Mouse (Mus musculus) layer of hippocampus, postnatal 14 days (tissue): ENCODE data around the gene Sdcbp2. TPM values are rescaled to one million over a fixed set of nuclear protein-coding genes. Genes with fewer than 3 reads are reported as not detected.

Source experiments
- DNase-seq, 2 experiments: peaks; one replicate each; pipeline ENCODE4 v3.0.0; 2021 to 2022; ENCODE audit warnings: low spot score in 2 of 2, mixed read lengths in 1 of 2
- long read RNA-seq, 2 experiments: library from polyadenylated mRNA; stranded (forward); transcript quantifications; one replicate each; pipeline ENCODE4 v2.0.0; 2021
- total RNA-seq, 2 experiments: library from RNA; stranded (reverse); gene quantifications; 2 replicates each; pipeline ENCODE4 v1.2.3; 2021

The Sdcbp2 gene
- total RNA-seq: 1 to 10 TPM in 1 of 2 experiments, under 1 TPM in 1; 0.81 to 1.9 TPM
- long read RNA-seq, experiment 1: 0 reads
- long read RNA-seq, experiment 2, partial matches to known transcripts: 1 of 3 reads
- long read RNA-seq, experiment 2, other reads (novel, unspliced or antisense): 1 of 3 reads

GRCm38 (mm10) chr2:151571873-151572700, at the start of gene Sdcbp2:
Sdcbp2 (plus strand) TSS chr2:151572622.
- no peak for DNase-seq

DNA sequence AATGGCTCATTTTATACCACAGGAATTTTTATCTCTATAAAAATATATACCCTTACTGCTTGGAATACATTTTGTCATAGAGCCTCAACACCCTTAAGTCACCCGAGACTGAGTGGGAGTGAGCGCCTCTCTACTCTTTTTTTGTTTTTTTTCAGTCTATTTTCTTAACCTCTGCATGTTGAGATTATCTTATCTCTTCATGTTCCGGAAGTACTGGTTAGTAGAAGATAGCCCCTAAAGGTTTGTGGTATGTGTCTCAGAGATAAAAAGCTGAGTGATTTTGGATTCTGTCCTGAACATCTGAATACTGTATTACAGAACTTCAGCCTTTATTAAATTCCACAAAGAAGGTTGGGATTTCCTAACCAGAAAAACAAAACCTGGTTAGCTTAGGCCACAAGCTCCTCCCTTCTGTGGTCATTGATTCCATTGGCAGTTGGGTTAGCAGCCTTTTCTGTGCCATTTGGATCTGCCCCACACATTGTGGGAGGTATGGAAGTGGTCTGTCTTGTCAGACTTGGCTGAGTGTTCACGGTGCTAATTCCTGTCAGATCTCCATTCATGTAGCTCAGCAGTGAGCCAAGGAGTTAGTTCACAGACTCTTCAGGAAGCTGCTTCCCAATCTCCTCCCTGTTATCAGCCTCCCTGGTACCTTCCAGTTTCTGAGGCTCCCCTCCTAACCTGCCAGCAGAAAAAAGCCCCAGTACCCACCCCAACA, 47.9 kb upstream of the Sdcbp2 start:
- no peak for DNase-seq

- DNase-seq: no peak
These were observed 46.9 kb upstream of the Sdcbp2 start for GRCm38 (mm10) chr2:151525520-151525919.

DNA sequence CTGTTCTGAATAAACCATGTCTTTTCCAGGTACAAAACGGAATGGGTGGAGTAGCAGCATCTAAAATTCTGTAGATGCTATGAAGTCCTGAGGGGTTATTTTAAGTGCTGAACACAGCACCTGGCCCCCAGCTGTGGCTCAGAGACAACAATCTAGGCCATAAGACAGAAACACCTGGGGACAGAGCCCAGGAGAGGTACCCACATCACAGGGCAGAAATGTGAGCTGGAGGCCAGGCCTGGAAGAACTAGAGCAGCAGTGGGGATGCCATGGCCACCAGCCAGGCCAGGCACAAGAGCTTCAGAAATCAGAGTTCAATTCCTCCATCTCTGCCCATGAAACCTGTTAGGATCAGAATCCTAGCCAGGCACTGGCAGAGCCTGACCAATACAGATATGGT, 44.4 kb upstream of the Sdcbp2 start:
- DNase-seq: no peak

DNA sequence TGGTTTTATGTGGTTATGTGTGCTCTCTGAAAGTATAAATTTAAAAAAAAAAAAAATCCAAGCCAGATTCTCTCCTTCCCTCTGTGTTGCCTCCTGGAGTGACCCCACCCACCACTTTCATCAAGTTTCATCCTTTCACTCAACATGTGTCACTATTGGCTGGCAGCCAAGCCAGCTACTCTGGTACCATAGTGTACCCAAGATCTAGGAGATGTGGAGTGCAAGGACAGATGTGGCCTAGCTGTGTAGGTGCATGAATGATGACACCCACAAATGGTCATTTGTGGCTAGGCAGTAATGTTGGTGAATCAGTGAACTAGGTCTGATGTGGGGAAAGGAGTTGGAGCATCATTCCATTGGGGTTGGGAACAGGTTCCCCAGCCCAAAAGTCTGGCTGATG, 43.3 kb upstream of the Sdcbp2 start:
- DNase-seq: no peak

DNA sequence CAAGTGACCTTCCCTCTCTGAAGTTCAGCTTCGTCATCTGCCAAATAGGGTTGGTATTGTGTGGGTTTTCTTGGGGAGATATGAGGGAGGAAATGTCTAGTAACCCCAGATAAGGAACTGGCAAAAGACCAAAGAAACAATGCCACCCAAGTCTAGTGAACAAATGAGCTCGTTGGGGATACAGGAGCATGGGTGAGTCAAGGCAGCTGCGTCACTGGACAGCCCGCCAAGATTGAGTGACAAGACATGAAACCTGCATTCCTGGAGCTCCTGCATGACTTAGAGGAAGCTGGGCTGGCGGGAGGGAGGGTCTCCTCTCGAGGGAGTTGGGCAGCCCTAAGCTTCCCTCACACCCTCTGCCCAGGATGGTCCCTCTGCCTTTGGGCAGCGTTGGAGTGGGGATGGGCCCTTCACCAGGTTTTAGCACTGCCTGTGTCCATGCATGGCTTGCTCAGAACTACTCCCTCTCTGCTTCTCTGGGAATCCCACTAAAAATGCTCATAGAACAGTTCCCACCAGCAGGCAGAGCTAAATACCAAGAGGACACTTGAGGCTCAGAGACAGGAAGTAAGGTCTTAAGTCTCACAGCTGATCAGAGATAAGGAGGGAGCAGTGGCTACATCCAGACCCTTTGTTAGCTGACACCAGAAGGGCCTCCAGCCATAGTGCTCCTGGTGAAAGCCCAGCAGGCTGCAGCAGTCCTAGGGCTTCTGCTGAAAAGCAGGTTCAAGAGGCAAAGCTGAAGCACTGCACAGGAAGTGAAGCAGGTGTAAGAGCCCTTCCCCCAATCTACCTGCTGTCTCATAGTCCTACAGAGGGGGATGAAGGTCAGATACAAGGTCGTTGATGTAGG, 41.8 kb upstream of the Sdcbp2 start:
- no peak for DNase-seq

- DNase-seq: no peak
These were observed 38.8 kb upstream of the Sdcbp2 start for GRCm38 (mm10) chr2:151533632-151534031.

- DNase-seq: no peak
These were observed 36.3 kb upstream of the Sdcbp2 start for GRCm38 (mm10) chr2:151535961-151536617.

DNA sequence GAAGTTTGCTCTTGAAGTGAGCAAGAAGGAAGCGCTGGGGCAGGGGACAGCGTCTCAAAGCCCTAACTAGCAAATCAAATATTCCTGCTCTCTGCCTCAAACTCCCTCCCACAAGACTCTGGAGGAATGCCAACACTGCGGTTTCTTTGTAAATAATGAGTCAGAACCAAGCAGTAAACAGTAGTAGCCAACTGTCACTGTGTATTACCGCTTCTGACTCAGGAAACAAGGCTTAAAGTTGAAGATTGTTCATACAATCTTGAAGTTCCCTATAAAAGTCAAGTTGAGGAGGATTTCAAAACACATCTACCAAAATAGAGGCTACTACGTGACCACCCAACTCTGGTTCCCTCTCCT, 35.8 kb upstream of the Sdcbp2 start:
- DNase-seq: peak in 1 of 2 experiments; percentile 47

GRCm38 (mm10) chr2:151538646-151539045, 33.8 kb upstream of the Sdcbp2 start:
- no peak for DNase-seq

DNA sequence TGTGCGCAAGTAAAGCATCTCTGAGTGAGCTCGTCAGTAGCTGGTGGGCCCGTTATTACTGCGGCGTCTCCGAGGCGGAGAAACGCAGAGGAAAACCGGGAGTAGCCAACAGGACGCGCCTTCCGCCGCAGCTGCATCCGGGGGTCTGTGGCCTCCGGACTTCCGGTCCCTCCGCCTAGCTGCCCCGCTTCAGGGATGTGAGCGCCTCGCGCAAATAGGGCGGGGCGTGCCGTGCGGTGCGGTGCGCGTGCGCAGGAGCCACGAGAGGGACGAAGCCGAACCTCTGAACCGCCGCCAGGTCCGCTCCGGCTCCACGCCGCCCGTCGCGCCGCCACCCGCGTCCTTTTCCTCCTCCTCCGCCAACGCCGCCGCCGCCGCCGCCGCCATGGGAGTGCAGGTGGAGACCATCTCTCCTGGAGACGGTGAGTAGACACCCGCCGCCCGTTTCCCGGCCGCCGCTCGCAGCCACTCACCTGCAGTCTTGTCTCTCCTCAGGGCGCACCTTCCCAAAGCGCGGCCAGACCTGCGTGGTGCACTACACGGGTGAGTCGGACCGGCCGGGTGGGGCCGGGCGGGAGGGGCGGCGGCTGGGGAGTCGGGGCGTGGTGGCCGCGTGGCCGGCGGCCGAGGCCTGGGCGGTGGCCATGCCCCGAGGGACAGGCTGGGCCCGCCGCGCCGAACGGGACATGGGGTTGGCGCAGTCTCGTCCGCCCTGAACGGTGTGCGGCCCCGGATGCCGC, 29.9 kb upstream of the Sdcbp2 start, which contains the start of gene Fkbp1a:
Gene Fkbp1a (plus strand): TSS at position 161 of the 740 bp plus-strand sequence.
- peak; percentile 96 to 97 for DNase-seq

DNA sequence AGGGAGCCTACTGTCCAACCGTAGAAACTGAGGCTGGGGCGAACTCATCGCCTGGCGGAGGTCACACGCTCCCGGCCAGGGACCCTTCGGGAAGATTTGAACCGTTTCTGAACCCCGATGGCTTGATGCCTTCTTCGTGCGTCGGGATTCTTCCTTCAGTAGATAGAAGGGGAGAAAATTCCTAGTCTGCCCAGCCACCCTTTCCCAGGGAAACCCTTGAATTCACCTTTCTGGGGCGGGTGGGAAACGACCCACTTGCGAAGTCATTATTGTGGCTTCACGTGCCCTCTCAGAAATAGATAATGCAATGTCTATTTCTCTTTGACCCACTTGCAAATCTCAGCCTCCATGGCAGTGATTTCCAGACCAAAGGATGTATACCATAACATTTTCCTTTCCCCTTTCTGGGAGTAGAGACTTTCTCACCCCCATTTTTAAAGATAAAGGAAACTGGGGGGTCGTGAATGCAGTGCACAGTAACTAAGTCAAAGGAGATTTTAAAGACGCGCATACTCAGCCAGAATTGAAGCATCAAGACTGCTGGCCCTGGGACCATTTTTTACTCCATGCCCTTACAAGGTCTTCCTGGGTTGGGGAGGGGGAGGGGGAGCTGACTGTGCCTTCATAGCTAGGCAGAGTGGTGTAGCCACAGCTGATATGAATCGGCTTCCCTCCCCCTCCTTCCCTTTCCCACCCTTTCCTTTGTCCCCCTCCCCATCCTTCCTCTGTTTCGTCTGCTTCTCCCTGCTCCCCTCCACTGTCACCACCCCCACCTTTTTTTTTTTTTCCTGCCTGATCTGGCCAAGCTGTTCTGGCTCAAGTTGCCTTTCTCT, 29.1 kb upstream of the Sdcbp2 start:
- DNase-seq: peak in 1 of 2 experiments; percentile 60

DNA sequence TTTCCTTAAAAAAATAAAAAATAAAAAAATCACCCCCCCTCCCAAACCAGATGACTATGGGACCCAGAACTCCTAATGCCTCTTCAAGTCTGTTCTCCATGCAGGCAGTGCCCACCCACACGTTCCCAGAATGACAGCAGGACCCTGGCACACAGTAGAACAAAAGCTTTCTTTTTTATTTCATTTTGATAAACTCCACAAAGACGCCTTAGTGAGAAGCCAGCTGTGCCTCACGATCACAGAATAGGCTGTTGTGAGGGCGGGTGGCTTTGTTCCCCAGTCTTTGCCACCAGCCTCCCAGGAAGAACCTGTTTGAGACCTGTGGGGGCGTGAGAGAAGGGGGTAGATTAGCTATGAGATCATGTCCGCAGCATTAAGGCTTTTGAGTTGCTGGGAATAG, 27.7 kb upstream of the Sdcbp2 start:
- peak in 1 of 2 experiments; percentile 63 for DNase-seq

GRCm38 (mm10) chr2:151546571-151546970, 25.9 kb upstream of the Sdcbp2 start:
- no peak for DNase-seq

DNA sequence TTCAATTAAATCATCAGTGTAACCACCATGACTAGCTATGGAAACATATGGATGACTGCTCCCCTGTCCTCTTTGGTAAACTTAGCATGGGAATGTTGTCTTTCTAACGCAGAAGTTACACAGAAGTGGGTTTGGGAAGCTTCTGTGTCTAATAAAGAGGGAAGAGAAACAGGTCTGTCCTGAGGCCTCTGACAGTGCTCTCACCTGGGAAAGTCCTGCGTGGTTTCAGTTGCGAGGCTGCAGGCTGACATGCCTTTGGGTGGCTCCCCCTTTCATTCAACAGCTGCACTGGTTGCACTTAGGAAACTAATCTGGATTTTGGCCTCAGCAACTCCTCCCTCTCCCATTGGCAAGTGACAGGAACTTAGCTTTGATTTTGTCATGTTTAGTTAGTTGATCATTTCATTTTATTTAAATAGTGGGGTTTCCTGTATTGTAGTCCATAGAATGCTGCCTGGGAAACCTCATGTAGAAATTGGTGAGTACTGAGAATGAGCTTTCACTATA, 22.8 kb upstream of the Sdcbp2 start:
- no peak for DNase-seq

DNA sequence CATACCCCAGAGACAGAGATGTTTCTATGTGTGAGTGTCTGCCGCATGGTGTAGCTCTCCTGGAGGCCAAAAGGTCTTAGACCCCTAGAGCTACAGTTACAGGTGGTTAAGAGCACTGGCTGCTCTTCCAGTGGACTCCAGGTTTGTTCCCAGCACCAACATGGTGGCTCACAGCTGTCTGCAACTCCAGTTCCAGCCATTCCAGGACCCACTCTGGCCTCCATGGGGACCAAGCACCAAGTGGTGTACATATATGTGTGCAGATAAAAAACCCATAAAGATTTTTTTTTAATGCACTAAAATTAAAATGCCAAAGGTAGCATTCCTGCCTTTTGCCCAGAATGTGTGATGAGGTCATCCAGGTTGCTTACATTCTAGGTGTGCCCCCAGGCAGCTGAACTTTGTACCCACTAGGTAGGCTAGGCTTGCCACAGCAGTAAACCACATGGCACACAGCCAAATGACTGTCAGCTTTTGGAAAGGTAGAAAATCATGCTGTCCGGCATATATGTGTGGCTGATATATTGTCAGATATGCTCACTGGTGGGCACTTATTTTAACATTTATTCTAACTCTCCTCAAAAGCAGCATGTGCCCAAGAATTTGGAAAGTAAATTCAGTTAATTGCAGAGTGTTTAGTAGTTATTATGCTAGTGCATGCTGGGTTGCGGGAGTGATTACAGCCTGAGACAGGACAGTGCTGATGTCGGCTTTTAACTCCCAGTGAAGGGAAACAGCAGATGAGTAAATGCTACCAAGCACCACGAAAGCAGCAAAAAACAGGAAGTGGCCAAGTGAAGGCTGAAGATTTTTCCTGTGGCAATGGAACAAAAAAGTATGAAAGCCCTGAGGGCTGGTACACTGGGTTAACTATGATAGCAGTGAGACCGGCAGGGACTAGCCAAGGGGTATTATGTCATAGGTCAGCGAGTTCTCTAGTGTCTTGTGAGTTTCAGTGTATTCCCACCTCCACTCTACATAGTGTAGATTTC, 9.2 kb upstream of the Sdcbp2 start:
- no peak for DNase-seq

- DNase-seq: no peak
These were observed 8.4 kb upstream of the Sdcbp2 start for GRCm38 (mm10) chr2:151564006-151564405.

DNA sequence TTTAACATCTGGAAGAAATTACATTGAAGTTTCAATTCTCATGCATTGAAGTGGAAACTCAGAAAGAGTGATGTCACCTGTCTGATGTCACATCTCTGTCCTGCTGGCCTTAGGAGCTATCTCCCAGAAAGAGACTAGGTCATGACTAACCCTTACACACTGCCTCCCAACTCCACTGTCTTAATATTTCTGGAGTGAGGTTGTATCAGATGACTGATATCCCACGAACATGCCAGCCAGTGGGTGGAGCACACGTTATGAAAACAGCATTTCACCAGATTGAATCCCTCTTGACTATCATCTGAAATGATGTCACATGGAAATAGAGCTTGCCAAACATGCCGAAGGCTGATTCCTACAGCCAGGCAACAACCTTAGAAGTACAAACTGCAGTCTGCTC, 7.4 kb upstream of the Sdcbp2 start:
- DNase-seq: no peak
